Mouse (Mus musculus): Measurements from ENCODE around the gene C530008M17Rik. TPM values are rescaled to one million over a fixed set of nuclear protein-coding genes. Genes with fewer than 3 reads are reported as not detected.

The C530008M17Rik gene
- polyA plus RNA-seq, 1 experiment from 2014 or later, result 13.4 TPM

DNA sequence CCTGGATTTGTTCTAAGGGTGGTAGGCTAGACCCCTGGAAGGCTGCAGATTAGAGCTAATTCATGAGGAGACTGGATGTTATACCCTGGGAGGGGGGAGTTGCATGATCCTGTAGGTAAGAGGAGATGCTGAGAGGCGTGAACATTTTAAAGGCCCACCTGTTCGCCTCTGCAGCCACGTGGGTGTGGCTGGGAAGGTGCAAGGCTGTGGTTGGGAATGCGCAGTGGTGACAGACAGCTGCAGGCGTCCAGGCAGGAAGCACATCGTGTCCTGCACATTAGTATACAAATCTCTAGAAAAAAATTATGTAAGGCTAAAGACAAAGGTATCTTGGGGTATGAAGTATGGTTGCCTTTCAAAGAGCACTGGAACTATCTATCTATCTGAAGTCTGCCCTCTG lies 128.7 kb downstream of the C530008M17Rik start:
- no peak overlapping the region for H3K9ac ChIP-seq
- no peak overlapping the region for H3K4me3 ChIP-seq
- no peaks in the 10 kb centered on the region for H3K4me1 ChIP-seq
- no peaks in the 10 kb centered on the region for H3K27me3 ChIP-seq
- no peaks in the 10 kb centered on the region for H3K9me3 ChIP-seq
- H3K27ac ChIP-seq, result no peak overlapping the region
- 77% methylated on average over 6 of the region's 6 CpGs for WGBS
- no peak overlapping the region for H3K4me2 ChIP-seq
- no peak for ATAC-seq (ENCODE audit: insufficient number of reproducible peaks, low FRiP score, low TSS enrichment, low read depth)
- H3K36me3 ChIP-seq, result no peaks in the 10 kb centered on the region

DNA sequence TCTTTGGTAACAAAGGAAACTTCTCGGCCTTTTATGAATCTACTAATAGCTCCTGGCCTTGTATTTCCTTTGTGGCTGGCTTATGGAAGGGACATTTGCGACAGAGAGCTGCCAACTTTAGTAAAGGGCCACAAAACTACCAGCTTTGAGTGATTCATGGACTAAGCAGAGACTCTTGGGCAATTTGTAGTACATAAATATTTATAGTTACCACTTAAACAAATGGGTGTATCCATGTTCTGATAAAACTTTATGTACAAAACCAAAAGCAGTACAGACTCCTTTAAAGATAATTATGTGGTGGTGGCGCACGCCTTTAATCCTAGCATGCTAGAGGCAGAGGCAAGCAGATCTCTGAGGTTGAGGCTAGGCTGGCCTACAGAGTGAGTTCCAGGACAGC lies 133.6 kb downstream of the C530008M17Rik start:
- H3K9ac ChIP-seq, result no peak overlapping the region
- no peak overlapping the region for H3K4me3 ChIP-seq
- no peak overlapping the region for H3K27ac ChIP-seq
- no peaks in the 10 kb centered on the region for H3K4me1 ChIP-seq
- WGBS, result 86% methylated on average over 4 of the region's 4 CpGs
- no peak for ATAC-seq (ENCODE audit: insufficient number of reproducible peaks, low FRiP score, low TSS enrichment, low read depth)
- H3K9me3 ChIP-seq, result no peaks in the 10 kb centered on the region
- no peaks in the 10 kb centered on the region for H3K27me3 ChIP-seq
- H3K4me2 ChIP-seq, result no peak overlapping the region
- H3K36me3 ChIP-seq, result no peaks in the 10 kb centered on the region; the same call in 1 of the 2 replicates

DNA sequence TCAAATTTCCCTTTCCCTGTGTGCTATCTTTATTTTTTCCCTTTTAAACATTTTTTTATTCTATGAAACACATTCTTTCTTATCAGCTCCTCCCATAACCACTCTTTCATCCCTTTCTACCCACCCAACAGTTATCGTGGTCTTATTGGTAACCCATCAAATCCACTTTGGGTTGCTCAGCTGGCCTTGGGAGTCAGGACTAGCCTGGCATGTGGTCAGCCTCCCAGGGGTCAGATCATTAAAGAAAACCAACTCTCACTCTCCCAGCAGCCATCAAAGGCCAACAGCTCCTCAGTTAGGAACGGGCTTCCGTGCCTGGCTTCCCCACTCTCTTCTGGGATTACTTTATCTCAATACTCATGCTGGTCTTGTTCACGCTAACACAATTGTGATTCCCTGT lies 135.0 kb downstream of the C530008M17Rik start:
- Histone ChIP-seq H3K36me3 (no peaks in the 10 kb centered on the region; the same call in 1 of the 2 replicates), H3K4me1 (no peaks in the 10 kb centered on the region), H3K27me3 (no peaks in the 10 kb centered on the region), H3K9me3 (no peaks in the 10 kb centered on the region), H3K9ac (no peak overlapping the region), H3K4me3 (no peak overlapping the region), H3K4me2 (no peak overlapping the region), H3K27ac (no peak overlapping the region)
- ATAC-seq (ENCODE audit: insufficient number of reproducible peaks, low FRiP score, low TSS enrichment, low read depth), result no peak
- WGBS, result 72% methylated on average over 4 of the region's 4 CpGs

DNA sequence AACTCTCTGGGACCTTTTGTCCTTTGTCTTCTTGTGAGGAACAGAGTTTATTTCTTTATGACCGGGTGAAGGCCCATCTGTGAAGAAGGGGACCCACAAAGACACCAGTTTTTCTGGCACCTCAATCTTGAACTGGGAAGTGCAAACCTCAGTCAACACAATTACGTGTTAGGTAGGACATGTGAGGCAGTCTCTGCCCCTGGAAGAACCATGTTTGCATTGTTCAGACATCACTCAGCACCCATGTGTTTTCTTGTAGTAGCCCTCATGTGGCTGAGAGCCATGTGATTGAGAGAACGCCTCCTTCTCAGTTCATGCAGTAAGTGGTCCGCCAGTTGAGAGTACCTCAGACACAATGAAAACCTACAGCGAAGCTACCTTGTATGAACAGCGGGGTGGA lies 136.4 kb downstream of the C530008M17Rik start:
- ATAC-seq (ENCODE audit: insufficient number of reproducible peaks, low FRiP score, low TSS enrichment, low read depth), result no peak
- Histone ChIP-seq H3K27ac (no peak overlapping the region), H3K27me3 (no peaks in the 10 kb centered on the region), H3K9me3 (no peaks in the 10 kb centered on the region), H3K4me2 (no peak overlapping the region), H3K4me3 (no peak overlapping the region), H3K36me3 (no peaks in the 10 kb centered on the region; the same call in 1 of the 2 replicates), H3K9ac (no peak overlapping the region), H3K4me1 (no peaks in the 10 kb centered on the region)
- 93% methylated on average over 6 of the region's 6 CpGs for WGBS

DNA sequence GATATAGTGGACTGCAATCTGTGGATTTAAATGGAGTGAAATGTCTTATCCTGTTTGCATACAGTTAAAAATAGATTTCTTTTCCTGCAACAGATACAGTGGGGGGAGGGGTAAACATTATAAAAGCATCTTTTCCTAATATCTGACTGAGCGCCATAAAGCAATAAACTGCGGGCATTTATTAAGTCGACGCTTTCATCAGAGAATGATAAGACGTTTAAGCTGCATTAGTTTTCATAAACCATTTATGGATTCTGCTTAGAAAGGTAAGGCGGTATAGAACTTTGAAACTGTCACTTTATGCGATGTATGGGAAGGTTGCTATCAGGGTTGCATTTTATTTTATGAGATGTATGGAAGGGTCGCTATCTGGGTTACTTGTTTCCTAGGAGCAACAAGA lies 141.7 kb downstream of the C530008M17Rik start:
- no peaks in the 10 kb centered on the region for H3K9me3 ChIP-seq
- H3K4me2 ChIP-seq, result no peak overlapping the region
- H3K9ac ChIP-seq, result no peak overlapping the region
- H3K4me3 ChIP-seq, result no peak overlapping the region
- H3K4me1 ChIP-seq, result 0 out of 2 replicates have a peak, but pooled peaks cover 2% of the 10 kb centered on the region
- peaks cover under 1% of the 10 kb centered on the region; the same call in 1 of the 2 replicates for H3K36me3 ChIP-seq
- 89% methylated on average over 8 of the region's 8 CpGs for WGBS
- no peak overlapping the region for H3K27ac ChIP-seq
- no peak for ATAC-seq (ENCODE audit: insufficient number of reproducible peaks, low FRiP score, low TSS enrichment, low read depth)
- H3K27me3 ChIP-seq, result no peaks in the 10 kb centered on the region

DNA sequence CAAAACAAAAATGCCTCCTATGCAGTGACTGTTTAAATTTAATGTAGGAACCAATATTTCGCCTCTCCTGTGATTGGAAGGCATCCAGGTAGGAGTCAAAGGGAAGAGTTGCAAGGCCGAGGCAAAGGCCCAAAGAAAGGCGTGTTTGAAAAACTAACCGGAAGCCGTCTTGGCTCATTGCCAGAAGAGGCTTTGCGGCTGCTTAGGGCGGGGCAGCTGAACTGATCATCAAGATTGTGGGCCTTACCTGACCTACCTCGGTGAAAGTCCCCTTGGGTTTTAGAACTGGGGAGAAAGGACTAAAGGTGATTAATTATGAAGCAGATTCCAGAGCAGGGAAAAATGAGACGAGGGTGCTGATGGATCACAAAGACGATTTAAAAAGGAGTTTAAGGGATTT lies 143.2 kb downstream of the C530008M17Rik start:
- no peak overlapping the region for H3K27ac ChIP-seq
- no peak overlapping the region for H3K4me3 ChIP-seq
- H3K9me3 ChIP-seq, result no peaks in the 10 kb centered on the region
- H3K4me1 ChIP-seq, result 0 out of 2 replicates have a peak, but pooled peaks cover 2% of the 10 kb centered on the region
- no peak overlapping the region for H3K9ac ChIP-seq
- 56% methylated on average over 10 of the region's 10 CpGs for WGBS
- H3K36me3 ChIP-seq, result 0 out of 2 replicates have a peak, but pooled peaks cover 2% of the 10 kb centered on the region
- no peak overlapping the region for H3K4me2 ChIP-seq
- ATAC-seq (ENCODE audit: insufficient number of reproducible peaks, low FRiP score, low TSS enrichment, low read depth), result no peak
- no peaks in the 10 kb centered on the region for H3K27me3 ChIP-seq

DNA sequence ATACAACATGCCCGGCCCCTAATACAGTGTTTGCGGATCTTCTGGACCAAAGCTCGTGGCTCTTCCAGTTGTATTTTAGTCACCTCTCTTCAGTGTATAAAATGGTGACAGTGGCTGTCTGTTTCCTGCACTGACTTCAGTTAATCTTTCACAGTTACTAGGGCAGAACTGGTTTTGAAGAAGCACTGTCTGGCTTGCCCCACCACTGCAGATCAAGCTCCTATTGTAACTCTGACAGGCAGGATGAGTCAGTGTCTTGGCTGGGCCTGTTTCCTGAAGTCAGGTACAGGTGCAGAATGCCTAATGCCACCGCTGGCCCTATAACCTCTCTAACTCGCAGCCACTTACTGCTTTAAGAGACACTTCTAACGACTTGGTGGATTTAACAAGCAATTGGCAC lies 152.7 kb downstream of the C530008M17Rik start:
- Histone ChIP-seq H3K4me3 (no peak overlapping the region), H3K36me3 (no peaks in the 10 kb centered on the region), H3K9ac (no peak overlapping the region), H3K9me3 (no peaks in the 10 kb centered on the region), H3K4me1 (peaks cover 3% of the 10 kb centered on the region; the same call in 1 of the 2 replicates), H3K4me2 (no peak overlapping the region), H3K27me3 (no peaks in the 10 kb centered on the region), H3K27ac (no peak overlapping the region)
- ATAC-seq (ENCODE audit: insufficient number of reproducible peaks, low FRiP score, low TSS enrichment, low read depth), result no peak
- WGBS, result 75% methylated on average over 6 of the region's 6 CpGs

DNA sequence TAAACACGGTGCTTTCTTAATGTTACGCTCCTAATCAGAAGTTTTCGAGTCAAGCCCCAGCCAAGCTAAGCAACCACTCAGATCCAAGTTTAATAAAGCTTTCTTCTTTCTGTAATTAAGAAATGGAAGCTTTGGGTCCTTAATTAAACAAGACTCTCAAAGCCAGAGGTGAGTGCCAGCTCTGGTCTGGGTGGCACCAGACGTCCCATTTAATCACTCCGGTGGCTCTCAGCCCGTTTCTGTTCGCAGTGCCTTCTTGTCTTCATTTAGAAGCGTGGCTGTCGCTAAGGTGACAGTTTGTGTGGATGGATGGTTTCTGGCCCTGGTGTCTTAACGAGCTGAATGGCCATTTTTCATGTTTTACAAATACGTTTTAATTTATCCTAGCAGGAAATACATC lies 158.7 kb downstream of the C530008M17Rik start:
- 50% methylated on average over 11 of the region's 11 CpGs for WGBS
- no peak overlapping the region for H3K27ac ChIP-seq
- H3K27me3 ChIP-seq, result no peaks in the 10 kb centered on the region
- no peak for ATAC-seq (ENCODE audit: insufficient number of reproducible peaks, low FRiP score, low TSS enrichment, low read depth)
- no peak overlapping the region for H3K9ac ChIP-seq
- H3K36me3 ChIP-seq, result no peaks in the 10 kb centered on the region
- no peak overlapping the region for H3K4me3 ChIP-seq
- no peak overlapping the region for H3K4me2 ChIP-seq
- H3K4me1 ChIP-seq, result peaks cover 12% of the 10 kb centered on the region
- no peaks in the 10 kb centered on the region for H3K9me3 ChIP-seq

DNA sequence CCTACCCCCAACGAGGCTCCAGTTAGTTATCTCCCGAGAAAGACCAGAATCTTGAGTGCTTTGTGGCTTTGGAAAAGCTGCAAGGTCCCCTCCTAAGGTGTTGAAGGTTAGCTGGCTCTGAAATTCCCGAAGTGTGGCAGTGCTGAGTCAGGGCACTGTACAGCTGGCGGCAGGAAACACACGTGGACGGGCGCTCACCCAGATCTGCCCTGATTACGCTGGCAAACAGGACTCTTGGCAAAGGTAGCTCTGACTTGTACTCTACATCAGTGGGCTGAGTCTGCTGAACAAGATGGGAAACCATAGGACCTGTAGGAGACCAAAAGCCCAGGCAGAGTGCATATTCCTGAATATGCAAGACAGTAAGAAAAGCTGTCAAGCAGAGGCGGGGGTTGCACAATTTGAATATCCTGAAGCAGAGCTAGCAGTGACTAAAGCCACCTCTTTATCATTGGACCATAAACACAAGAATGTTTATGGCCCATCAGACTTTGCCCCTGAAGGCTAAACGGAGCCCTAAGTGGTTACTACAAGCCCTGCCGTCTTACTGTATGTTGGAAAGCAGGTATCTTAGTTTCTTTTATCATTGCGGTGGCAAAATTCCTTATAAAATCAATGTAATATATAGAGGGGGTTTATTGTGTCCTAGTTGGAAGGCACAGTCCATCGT lies 159.6 kb downstream of the C530008M17Rik start:
- ATAC-seq (ENCODE audit: insufficient number of reproducible peaks, low FRiP score, low TSS enrichment, low read depth), result no peak
- Histone ChIP-seq H3K27me3 (no peaks in the 10 kb centered on the region), H3K27ac (no peak overlapping the region), H3K4me2 (no peak overlapping the region), H3K9ac (no peak overlapping the region), H3K4me1 (peaks cover 10% of the 10 kb centered on the region; the same call in 1 of the 2 replicates), H3K9me3 (no peaks in the 10 kb centered on the region), H3K36me3 (no peaks in the 10 kb centered on the region), H3K4me3 (no peak overlapping the region)
- WGBS, result 53% methylated on average over 13 of the region's 13 CpGs

DNA sequence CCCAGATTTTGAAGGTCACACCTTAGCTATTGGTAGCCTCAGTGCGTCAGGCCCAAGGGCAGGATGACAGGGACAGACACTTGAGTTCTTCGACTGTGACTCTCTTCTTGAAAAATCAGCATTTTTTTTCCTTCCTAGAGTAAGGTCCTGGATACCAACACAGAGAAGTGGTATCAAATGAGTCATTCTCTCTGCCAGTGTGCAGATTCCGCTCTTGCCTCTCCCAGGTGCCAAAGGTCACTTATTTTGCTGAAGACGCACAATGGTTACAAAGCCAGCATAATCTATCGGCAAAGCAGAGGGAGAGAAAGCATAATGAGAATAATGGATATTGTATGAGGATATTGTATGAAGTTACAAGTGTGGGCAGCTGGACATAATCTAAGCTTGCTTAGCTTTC lies 160.4 kb downstream of the C530008M17Rik start:
- no peaks in the 10 kb centered on the region for H3K36me3 ChIP-seq
- H3K4me1 ChIP-seq, result peaks cover 10% of the 10 kb centered on the region; the same call in 1 of the 2 replicates
- H3K9ac ChIP-seq, result no peak overlapping the region
- 91% methylated on average over 5 of the region's 5 CpGs for WGBS
- H3K4me2 ChIP-seq, result no peak overlapping the region
- ATAC-seq (ENCODE audit: insufficient number of reproducible peaks, low FRiP score, low TSS enrichment, low read depth), result no peak
- H3K9me3 ChIP-seq, result no peaks in the 10 kb centered on the region
- H3K27me3 ChIP-seq, result no peaks in the 10 kb centered on the region
- no peak overlapping the region for H3K27ac ChIP-seq
- no peak overlapping the region for H3K4me3 ChIP-seq

DNA sequence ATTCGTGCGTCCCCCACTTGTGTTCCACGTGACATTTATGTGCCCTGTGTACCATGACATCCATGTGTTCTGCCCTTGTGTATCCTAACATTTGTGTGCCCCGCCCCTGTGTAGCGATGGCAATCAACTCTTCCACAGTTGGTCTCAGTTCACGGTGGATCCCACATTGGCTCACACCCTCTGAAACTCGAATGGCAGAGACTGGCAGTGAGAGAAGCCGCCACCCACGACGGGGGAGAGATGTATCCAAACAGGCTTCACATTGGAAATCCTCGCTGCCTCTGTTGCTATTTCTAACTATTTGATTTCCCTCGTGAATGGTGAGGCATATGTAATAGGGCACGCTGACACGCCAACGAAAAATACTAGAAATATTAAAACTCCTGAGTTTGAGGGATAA lies 161.4 kb downstream of the C530008M17Rik start:
- H3K4me1 ChIP-seq, result peaks cover 10% of the 10 kb centered on the region; the same call in 1 of the 2 replicates
- H3K27ac ChIP-seq, result no peak overlapping the region
- ATAC-seq (ENCODE audit: insufficient number of reproducible peaks, low FRiP score, low TSS enrichment, low read depth), result no peak
- H3K4me3 ChIP-seq, result no peak overlapping the region
- no peak overlapping the region for H3K9ac ChIP-seq
- no peaks in the 10 kb centered on the region for H3K9me3 ChIP-seq
- H3K36me3 ChIP-seq, result no peaks in the 10 kb centered on the region
- H3K4me2 ChIP-seq, result no peak overlapping the region
- WGBS, result 90% methylated on average over 15 of the region's 15 CpGs
- H3K27me3 ChIP-seq, result no peaks in the 10 kb centered on the region

DNA sequence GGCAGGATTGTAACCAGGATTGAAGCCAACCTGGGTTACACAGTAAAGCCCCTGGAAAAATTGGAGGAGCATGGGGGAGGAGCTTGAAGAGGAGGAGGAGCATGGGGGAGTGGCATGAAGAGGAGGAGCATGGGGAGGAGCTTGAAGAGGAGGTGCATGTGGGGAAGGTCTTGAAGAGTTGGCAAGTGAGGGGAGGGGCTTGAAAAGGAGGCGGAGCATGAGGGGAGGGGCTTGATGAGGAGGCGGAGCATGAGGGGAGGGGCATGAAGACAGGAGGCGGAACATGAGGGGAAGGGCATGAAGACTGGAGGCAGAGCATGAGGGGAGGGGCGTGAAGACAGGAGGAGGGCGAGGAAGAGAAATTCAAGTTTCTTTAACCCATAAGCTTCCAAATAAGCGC lies 162.5 kb downstream of the C530008M17Rik start:
- WGBS, result 85% methylated on average over 6 of the region's 6 CpGs
- Histone ChIP-seq H3K27me3 (no peaks in the 10 kb centered on the region), H3K9me3 (no peaks in the 10 kb centered on the region)

More for the DNA sequence above, 162.5 kb downstream of the C530008M17Rik start:
- no peak for ATAC-seq (ENCODE audit: insufficient number of reproducible peaks, low FRiP score, low TSS enrichment, low read depth)
- H3K36me3 ChIP-seq, result 0 out of 2 replicates have a peak, but pooled peaks cover 4% of the 10 kb centered on the region
- H3K27ac ChIP-seq, result no peak overlapping the region
- no peak overlapping the region for H3K9ac ChIP-seq
- H3K4me2 ChIP-seq, result no peak overlapping the region
- no peak overlapping the region for H3K4me3 ChIP-seq
- H3K4me1 ChIP-seq, result peaks cover 10% of the 10 kb centered on the region; the same call in 1 of the 2 replicates

Measured in limb, embryonic 15.5 days (tissue).